Mouse (Mus musculus): ENCODE data around the gene Arhgap31.

- no peak for TF ChIP-seq POLR2A (IDR thresholded peaks at IDR 0.05; ENCODE audit: borderline replicate concordance, extremely low read depth, insufficient read depth, insufficient read length, poor library complexity, severe bottlenecking)
- TF ChIP-seq CTCF (IDR thresholded peaks at IDR 0.05; ENCODE audit: borderline replicate concordance, extremely low read depth, insufficient read depth, insufficient read length), result no peak
Observed at GRCm38 (mm10) chr16:38706782-38707181, 6.3 kb downstream of the Arhgap31 start.
